Mouse (Mus musculus) gastrocnemius, postnatal 14 days (tissue): ENCODE measurements around the gene Adm. TPM values are rescaled to one million over a fixed set of nuclear protein-coding genes. Genes with fewer than 3 reads are reported as not detected.

Experiments
- DNase-seq: peaks from one replicate; pipeline ENCODE4 v3.0.0; 2021; ENCODE audit warnings: mixed read lengths
- intact Hi-C: fragments of 180-260 bp; cut with DNase I; formaldehyde crosslinking; loops from one replicate; pipeline ENCODE4 v1.15.1; 2025; ENCODE audit warnings: low total_unique reads
- total RNA-seq, 2 experiments: library from RNA; stranded (reverse); gene quantifications; 2 replicates each; pipeline ENCODE4 v1.2.3; 2021

Adm gene
- total RNA-seq, 2 experiments from 2014 or later: 5.6 to 6.1 TPM

- DNase-seq: peak; percentile 44
- intact Hi-C loops: no loop called here
Measured at GRCm38 (mm10) chr7:110648455-110649085, 21.1 kb downstream of the Adm start.

- DNase-seq: no peak
- intact Hi-C loops: no loop called here
Measured at GRCm38 (mm10) chr7:110649133-110649987, 21.9 kb downstream of the Adm start.

GRCm38 (mm10) chr7:110650491-110650890 lies 23.0 kb downstream of the Adm start:
- DNase-seq: no peak
- intact Hi-C loops: no loop called here

GRCm38 (mm10) chr7:110651091-110651490 lies 23.6 kb downstream of the Adm start:
- no peak for DNase-seq
- intact Hi-C loops: no loop called here

GRCm38 (mm10) chr7:110655230-110655629 lies 27.8 kb downstream of the Adm start:
- intact Hi-C loops: no loop called here
- no peak for DNase-seq

- no peak for DNase-seq
- intact Hi-C loops: no loop called here
Measured at GRCm38 (mm10) chr7:110655966-110656365, 28.5 kb downstream of the Adm start.

GRCm38 (mm10) chr7:110658378-110658928 lies 31.0 kb downstream of the Adm start:
- no peak for DNase-seq
- intact Hi-C loops: no loop called here

- intact Hi-C loops: no loop called here
- no peak for DNase-seq
Measured at GRCm38 (mm10) chr7:110666537-110666936, 39.1 kb downstream of the Adm start.

GRCm38 (mm10) chr7:110668247-110668646 lies 40.8 kb downstream of the Adm start:
- DNase-seq: no peak
- intact Hi-C loops: no loop called here

GRCm38 (mm10) chr7:110668756-110669155 lies 41.3 kb downstream of the Adm start:
- intact Hi-C loops: no loop called here
- DNase-seq: peak; percentile 13

- no peak for DNase-seq
- intact Hi-C loops: no loop called here
Measured at GRCm38 (mm10) chr7:110671121-110671680, 43.7 kb downstream of the Adm start.

Other genes with a start within 250 kb of the Adm start
- 10 to 100 TPM; 19.4 to 21.5 TPM for gene Sbf2, start 12.7 kb upstream of the Adm start, total RNA-seq
- 1 to 10 TPM; 6.6 to 7.7 TPM for gene Ampd3, start 140.5 kb downstream of the Adm start, total RNA-seq
- gene Rnf141, start 216.8 kb downstream of the Adm start, total RNA-seq: 10 to 100 TPM; 12.7 to 13.7 TPM
- gene Lyve1, start 235.6 kb downstream of the Adm start, total RNA-seq: 10 to 100 TPM; 10.4 to 11.9 TPM